Mouse (Mus musculus): Measurements from ENCODE around the gene Itih5.

Itih5 gene

GRCm38 (mm10) chr2:10153201-10154075 lies at the start of gene Itih5:
Itih5 (plus strand) TSS chr2:10153571.
- peak; percentile 54 to 61 for DNase-seq

GRCm38 (mm10) chr2:10108535-10109189 lies 44.7 kb upstream of the Itih5 start:
- DNase-seq, result no peak

- DNase-seq, result no peak
These were observed 34.6 kb upstream of the Itih5 start for GRCm38 (mm10) chr2:10118751-10119150.

GRCm38 (mm10) chr2:10119276-10119675 lies 34.1 kb upstream of the Itih5 start:
- DNase-seq, result no peak

GRCm38 (mm10) chr2:10121826-10122225 lies 31.5 kb upstream of the Itih5 start:
- DNase-seq, result no peak

- DNase-seq, result no peak
These were observed 27.2 kb upstream of the Itih5 start for GRCm38 (mm10) chr2:10126122-10126521.

GRCm38 (mm10) chr2:10127471-10127870 lies 25.9 kb upstream of the Itih5 start:
- DNase-seq, result no peak

- no peak for DNase-seq
These were observed 24.8 kb upstream of the Itih5 start for GRCm38 (mm10) chr2:10128571-10128970.

- no peak for DNase-seq
These were observed 22.9 kb upstream of the Itih5 start for GRCm38 (mm10) chr2:10130341-10130990.

- no peak for DNase-seq
These were observed 22.1 kb upstream of the Itih5 start, which contains the start of gene Itih2 for GRCm38 (mm10) chr2:10131296-10131695. Itih2 (minus strand) TSS chr2:10131396.

GRCm38 (mm10) chr2:10132128-10132527 lies 21.2 kb upstream of the Itih5 start:
- DNase-seq, result no peak

- no peak for DNase-seq
These were observed 19.4 kb upstream of the Itih5 start for GRCm38 (mm10) chr2:10133941-10134340.

GRCm38 (mm10) chr2:10137320-10137719 lies 16.1 kb upstream of the Itih5 start:
- no peak for DNase-seq

GRCm38 (mm10) chr2:10140456-10140855 lies 12.9 kb upstream of the Itih5 start:
- no peak for DNase-seq

GRCm38 (mm10) chr2:10142472-10143454 lies 10.6 kb upstream of the Itih5 start:
- DNase-seq, result peak; percentile 69 to 78

- no peak for DNase-seq
These were observed 7.9 kb upstream of the Itih5 start for GRCm38 (mm10) chr2:10145514-10145913.

- no peak for DNase-seq
These were observed 6.2 kb upstream of the Itih5 start for GRCm38 (mm10) chr2:10147176-10147575.

- DNase-seq, result no peak
These were observed 781 bp upstream of the Itih5 start for GRCm38 (mm10) chr2:10152590-10152989.

GRCm38 (mm10) chr2:10157184-10157583 lies 3.8 kb downstream of the Itih5 start:
- no peak for DNase-seq

GRCm38 (mm10) chr2:10162011-10162410 lies 8.6 kb downstream of the Itih5 start:
- no peak for DNase-seq

GRCm38 (mm10) chr2:10166635-10167034 lies 13.3 kb downstream of the Itih5 start:
- no peak for DNase-seq

GRCm38 (mm10) chr2:10167283-10167682 lies 13.9 kb downstream of the Itih5 start:
- no peak for DNase-seq
